Mouse (Mus musculus): Measurements from ENCODE around the gene Itpripl1.
"Not testable (repeated sequence)": the region's sequence is repeated elsewhere in the genome, so short reads cannot be mapped to it uniquely, and the experiment has no call there.

The Itpripl1 gene

DNA sequence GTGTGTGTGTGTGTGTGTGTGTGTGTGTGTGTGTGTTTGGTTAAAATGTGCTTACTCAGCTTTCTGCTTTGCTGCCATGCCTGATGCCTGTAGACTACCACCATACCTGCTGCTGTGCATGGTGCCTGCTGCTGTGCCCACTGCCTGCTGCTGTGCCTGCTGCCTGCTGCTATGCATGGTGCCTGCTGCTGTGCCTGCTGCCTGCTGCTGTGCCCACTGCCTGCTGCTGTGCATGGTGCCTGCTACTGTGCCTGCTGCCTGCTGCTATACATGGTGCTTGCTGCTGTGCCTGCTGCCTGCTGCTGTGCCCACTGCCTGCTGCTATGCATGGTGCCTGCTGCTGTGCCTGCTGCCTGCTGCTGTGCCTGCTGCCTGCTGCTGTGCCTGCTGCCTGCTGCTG is 53.1 kb downstream of the Itpripl1 start:
- DNase-seq (ENCODE audit: low read depth), result not testable (repeated sequence)
